Mouse (Mus musculus) lung, adult 2 months (tissue): Measurements from ENCODE around the gene Trp53bp1.

Experiments used
- CTCF ChIP-seq: fragments of 200-500 bp; IDR thresholded peaks from 2 replicates; pipeline ENCODE4 v1.5.1; 2011; ENCODE audit warnings: mild to moderate bottlenecking, low read length, control low read depth; ENCODE audit not compliant: insufficient read depth
- POLR2A ChIP-seq: fragments of 200-500 bp; IDR thresholded peaks from 2 replicates; pipeline ENCODE4 v1.6.1; 2011; ENCODE audit warnings: low read depth, mild to moderate bottlenecking, control low read depth, low read length, borderline replicate concordance; ENCODE audit errors: extremely low read depth

DNA sequence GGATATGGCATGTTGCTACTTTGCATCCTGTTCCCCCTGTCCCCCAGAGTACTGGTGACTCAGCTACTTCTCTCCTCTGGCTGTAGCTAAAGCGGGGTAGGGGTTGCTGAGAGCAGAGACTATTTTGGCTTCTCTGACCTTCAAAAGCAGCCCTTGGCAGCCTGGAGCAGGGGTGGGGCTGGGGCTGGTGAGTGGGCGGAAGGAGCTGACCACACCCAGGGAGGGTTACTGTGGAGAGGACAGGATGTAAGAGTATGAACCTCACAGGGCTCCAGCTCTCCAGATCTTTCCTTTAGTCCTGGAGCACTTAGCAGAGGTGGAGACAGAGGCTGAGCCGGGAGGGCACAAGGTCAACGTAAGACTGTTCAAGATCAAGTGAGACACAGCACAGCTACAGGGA, 23.0 kb upstream of the Trp53bp1 start:
- TF ChIP-seq POLR2A, result 0 out of 2 replicates have a peak, but pooled peaks have one; percentile 9
- no peak for TF ChIP-seq CTCF
